Mouse (Mus musculus) telencephalon, adult 2 months (tissue): ENCODE measurements around the gene C1qtnf9.

Source experiments
- DNase-seq: peaks from one replicate; pipeline ENCODE4 v3.0.0-alpha.2; 2011; ENCODE audit warnings: low read depth, low spot score

Gene C1qtnf9

GRCm38 (mm10) chr14:60751581-60751980 lies 16.4 kb upstream of the C1qtnf9 start:
- no peak for DNase-seq

- DNase-seq = no peak
Measured at GRCm38 (mm10) chr14:60752892-60753800, 14.8 kb upstream of the C1qtnf9 start.

GRCm38 (mm10) chr14:60753801-60754126 lies 14.2 kb upstream of the C1qtnf9 start:
- DNase-seq = no peak

GRCm38 (mm10) chr14:60754656-60755055 lies 13.3 kb upstream of the C1qtnf9 start:
- DNase-seq = no peak

GRCm38 (mm10) chr14:60756271-60756670 lies 11.7 kb upstream of the C1qtnf9 start:
- DNase-seq = no peak

GRCm38 (mm10) chr14:60757265-60757664 lies 10.7 kb upstream of the C1qtnf9 start:
- no peak for DNase-seq

- DNase-seq = no peak
Measured at GRCm38 (mm10) chr14:60757722-60758121, 10.2 kb upstream of the C1qtnf9 start.

GRCm38 (mm10) chr14:60759097-60759496 lies 8.8 kb upstream of the C1qtnf9 start:
- no peak for DNase-seq

GRCm38 (mm10) chr14:60761801-60762200 lies 6.1 kb upstream of the C1qtnf9 start:
- DNase-seq = no peak

- DNase-seq = no peak
Measured at GRCm38 (mm10) chr14:60762754-60763153, 5.2 kb upstream of the C1qtnf9 start.

GRCm38 (mm10) chr14:60763746-60764145 lies 4.2 kb upstream of the C1qtnf9 start:
- no peak for DNase-seq

- DNase-seq = no peak
Measured at GRCm38 (mm10) chr14:60764526-60764925, 3.4 kb upstream of the C1qtnf9 start.

- no peak for DNase-seq
Measured at GRCm38 (mm10) chr14:60765025-60765424, 2.9 kb upstream of the C1qtnf9 start.

- no peak for DNase-seq
Measured at GRCm38 (mm10) chr14:60769340-60769739, 1.4 kb downstream of the C1qtnf9 start.

GRCm38 (mm10) chr14:60770594-60770993 lies 2.7 kb downstream of the C1qtnf9 start:
- no peak for DNase-seq

GRCm38 (mm10) chr14:60771057-60771456 lies 3.1 kb downstream of the C1qtnf9 start:
- DNase-seq = no peak

- DNase-seq = no peak
Measured at GRCm38 (mm10) chr14:60773476-60773875, 5.5 kb downstream of the C1qtnf9 start.

GRCm38 (mm10) chr14:60776521-60776920 lies 8.6 kb downstream of the C1qtnf9 start:
- DNase-seq = no peak

GRCm38 (mm10) chr14:60777485-60777919 lies 9.6 kb downstream of the C1qtnf9 start:
- no peak for DNase-seq

GRCm38 (mm10) chr14:60779198-60779597 lies 11.3 kb downstream of the C1qtnf9 start:
- DNase-seq = no peak

GRCm38 (mm10) chr14:60782121-60782656 lies 14.3 kb downstream of the C1qtnf9 start:
- no peak for DNase-seq

GRCm38 (mm10) chr14:60783196-60783595 lies 15.3 kb downstream of the C1qtnf9 start:
- DNase-seq = no peak
